Mouse (Mus musculus): ENCODE measurements around the gene Snrpa.
"Not testable (repeated sequence)": the region's sequence is repeated elsewhere in the genome, so short reads cannot be mapped to it uniquely, and the experiment has no call there.

Snrpa gene

DNA sequence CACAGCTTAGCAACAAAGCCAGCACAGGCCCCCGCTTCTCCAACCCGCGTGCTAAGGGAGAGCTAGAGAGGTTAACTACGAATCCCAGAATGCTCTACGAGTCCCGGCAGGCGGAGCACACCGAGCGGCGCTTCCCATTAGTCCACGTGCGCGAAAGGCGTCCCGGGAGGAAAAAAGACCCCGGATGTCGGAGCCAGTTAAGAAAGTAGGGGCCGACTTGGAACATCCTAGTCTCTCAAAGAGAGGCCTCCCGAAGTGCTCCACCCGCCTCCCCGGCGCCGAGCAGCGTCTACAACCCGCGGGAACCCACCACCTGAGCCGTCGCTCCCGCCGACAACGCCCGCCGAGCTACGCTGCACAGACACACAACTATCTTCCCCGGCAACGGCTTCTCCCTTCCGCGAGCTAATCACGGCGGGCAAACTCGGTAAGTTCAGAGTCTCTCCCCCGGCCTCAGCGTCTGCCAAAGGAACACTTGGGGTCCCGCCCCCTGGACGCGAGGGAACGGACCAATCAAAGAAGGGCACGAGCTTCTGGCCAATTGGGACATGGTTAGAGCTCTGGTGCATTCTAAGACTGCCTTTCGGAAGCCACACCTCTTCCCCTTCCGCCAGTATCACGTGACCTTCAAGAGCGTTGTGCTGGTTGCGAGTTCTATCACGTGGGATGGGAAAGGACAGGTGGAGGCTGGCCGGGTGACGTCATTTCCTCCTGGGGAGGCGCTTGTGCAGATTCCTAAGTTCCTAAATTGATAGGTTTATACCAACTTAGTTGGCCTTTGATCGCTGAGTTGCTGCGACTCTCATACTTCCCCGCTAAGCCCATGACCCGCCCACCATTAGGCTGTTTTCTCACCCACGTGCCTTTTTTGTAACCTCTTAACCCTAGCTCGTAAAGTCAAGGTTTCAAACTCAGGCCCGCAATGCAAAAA is at the start of gene Snrpa, which contains the start of gene BC024978:
Gene Snrpa (minus strand): TSS at position 591 of the 931 bp plus-strand sequence.
Gene BC024978 (plus strand): TSS at position 101 of the 931 bp plus-strand sequence.
- DNase-seq (ENCODE audit: low read depth, low spot score), result peak; percentile 100

DNA sequence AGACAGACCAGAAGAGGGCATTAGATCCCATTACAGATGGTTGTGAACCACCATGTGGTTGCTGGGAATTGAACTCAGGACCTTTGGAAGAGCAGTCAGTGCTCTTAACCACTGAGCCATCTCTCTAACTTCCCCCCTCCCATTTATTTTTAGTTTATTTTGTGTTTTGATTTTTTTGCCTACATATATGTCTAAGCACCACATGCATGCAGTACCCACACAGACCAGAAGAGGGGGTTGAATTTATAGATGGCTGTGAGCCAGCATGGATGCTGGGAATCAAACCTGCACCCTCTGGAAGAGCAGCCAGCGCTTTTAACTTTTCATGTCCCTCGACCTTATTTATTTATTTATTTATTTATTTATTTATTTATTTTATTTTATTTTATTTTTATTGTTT is 48.0 kb upstream of the Snrpa start:
- not testable (repeated sequence) for DNase-seq (ENCODE audit: low read depth, low spot score)

- DNase-seq (ENCODE audit: low read depth, low spot score), result no peak
Observed at GRCm38 (mm10) chr7:27243211-27243610, 47.1 kb upstream of the Snrpa start.

DNA sequence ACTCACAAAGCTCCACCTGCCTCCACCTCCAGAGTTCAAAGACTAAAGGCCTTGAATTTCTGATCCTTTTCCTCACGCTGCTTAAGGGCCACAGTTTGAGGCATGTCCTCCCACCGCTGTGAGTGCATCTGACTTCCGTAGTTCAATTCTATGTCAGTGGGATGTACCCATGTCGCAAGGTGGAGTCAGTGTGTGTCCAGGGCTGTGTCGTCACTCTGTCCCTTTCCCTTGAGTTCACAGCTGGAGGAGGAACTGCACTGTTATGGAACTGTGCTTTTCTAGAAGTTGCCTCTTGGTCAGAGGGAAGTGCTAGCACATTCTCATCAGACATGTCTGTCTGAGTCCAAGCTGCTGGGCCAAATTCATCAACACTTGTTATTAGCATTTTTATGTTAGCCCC is 42.5 kb upstream of the Snrpa start:
- DNase-seq (ENCODE audit: low read depth, low spot score), result no peak

GRCm38 (mm10) chr7:27237527-27237926 is 41.5 kb upstream of the Snrpa start:
- no peak for DNase-seq (ENCODE audit: low read depth, low spot score)

DNA sequence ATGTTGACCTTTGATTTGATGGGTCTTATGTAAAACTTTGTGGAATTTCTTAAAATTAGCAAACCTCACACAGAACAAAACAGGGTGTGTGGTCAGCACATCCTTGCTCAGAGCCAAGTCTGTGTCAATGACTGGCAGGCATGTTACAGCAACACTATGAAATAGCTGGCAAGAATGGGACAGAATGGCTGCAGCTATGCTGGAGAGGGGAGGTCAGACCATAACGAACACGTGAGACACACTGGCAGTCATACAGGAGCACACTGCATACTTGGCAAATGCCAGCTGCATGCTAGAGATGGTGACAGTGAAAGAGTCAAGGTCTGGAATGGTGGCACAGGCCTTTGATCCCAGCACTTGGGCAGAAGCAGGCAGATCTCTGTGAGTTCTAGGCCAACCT is 39.7 kb upstream of the Snrpa start:
- DNase-seq (ENCODE audit: low read depth, low spot score), result no peak

DNA sequence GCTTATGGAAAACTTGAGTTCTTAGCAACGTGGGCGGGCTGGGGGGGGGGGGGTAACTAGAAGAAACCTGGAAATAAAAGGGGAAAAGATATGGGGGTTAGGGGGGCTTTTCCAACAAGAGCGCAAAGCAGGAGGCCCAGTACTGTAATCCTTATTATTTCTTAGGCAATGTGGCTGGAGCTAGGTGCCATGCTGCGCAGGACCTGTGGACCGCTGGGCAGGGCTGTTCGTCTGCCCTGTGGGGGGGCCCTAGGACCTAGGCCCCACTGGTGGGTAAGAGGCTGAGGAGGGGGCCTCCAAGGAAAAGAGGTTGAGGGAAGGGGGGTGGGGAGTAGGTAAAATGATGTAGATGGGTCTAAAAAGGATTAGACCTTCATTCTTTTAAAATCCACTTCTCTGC is 37.2 kb upstream of the Snrpa start:
- no peak for DNase-seq (ENCODE audit: low read depth, low spot score)

GRCm38 (mm10) chr7:27232781-27233281 is 36.8 kb upstream of the Snrpa start, which contains the start of gene Coq8b:
TSS of gene Coq8b (plus strand) at chr7:27233023.
- peak; percentile 98 for DNase-seq (ENCODE audit: low read depth, low spot score)

- DNase-seq (ENCODE audit: low read depth, low spot score), result peak; percentile 95
Observed at GRCm38 (mm10) chr7:27231693-27232331, 35.7 kb upstream of the Snrpa start.

- DNase-seq (ENCODE audit: low read depth, low spot score), result peak; percentile 31
Observed at GRCm38 (mm10) chr7:27230781-27231180, 34.7 kb upstream of the Snrpa start.

GRCm38 (mm10) chr7:27228865-27229264 is 32.8 kb upstream of the Snrpa start:
- DNase-seq (ENCODE audit: low read depth, low spot score), result no peak

DNA sequence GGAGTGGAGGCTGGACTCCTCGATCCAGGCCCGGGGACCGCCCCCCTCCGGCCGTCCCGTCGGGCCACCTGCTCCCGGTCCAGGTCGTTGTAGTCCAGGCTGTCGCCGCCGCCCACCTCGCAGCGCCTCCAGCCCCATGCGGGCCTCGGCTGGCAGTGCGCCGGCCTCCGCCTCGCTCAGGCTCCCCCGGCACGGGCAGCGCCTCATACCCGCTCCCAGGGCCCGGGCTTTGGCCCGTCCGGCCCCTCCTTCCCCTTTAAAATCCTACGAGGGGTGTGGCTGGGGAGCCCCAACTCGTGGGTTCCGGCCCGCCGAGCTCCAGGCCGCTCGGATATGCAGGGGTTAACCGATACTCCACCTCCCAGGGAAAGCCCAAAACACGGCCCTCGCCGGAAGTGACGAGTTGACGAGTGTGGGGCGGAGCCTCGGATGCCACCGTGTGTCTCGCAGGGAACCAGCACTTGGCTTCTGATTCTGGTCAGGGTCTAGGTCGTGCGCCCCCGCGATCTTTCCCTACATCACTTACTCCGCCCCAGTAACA is 32.3 kb upstream of the Snrpa start, which contains the start of gene Itpkc:
Gene Itpkc (minus strand): TSS at position 381 of the 541 bp plus-strand sequence.
- DNase-seq (ENCODE audit: low read depth, low spot score), result peak; percentile 98

GRCm38 (mm10) chr7:27227676-27228075 is 31.6 kb upstream of the Snrpa start:
- peak; percentile 69 for DNase-seq (ENCODE audit: low read depth, low spot score)

DNA sequence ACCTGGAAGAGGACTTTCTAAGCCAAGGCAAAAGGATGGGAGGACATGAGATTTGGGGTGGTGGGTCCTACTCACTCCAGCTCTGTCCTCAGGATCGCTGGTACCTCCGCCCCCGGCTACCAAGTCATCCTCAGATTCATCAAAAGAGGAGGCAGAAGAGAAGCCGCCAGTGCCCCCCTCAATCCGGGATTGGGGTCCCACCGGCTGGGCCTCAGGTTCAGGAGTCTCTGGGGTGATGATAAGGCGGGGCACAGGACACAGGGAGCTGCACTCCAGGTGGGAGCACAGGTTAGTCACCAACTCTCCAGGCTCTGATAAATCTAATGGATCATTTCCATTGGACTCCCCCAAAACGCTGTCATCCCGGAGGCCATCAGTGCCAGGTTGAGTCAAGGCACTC is 31.2 kb upstream of the Snrpa start:
- no peak for DNase-seq (ENCODE audit: low read depth, low spot score)

DNA sequence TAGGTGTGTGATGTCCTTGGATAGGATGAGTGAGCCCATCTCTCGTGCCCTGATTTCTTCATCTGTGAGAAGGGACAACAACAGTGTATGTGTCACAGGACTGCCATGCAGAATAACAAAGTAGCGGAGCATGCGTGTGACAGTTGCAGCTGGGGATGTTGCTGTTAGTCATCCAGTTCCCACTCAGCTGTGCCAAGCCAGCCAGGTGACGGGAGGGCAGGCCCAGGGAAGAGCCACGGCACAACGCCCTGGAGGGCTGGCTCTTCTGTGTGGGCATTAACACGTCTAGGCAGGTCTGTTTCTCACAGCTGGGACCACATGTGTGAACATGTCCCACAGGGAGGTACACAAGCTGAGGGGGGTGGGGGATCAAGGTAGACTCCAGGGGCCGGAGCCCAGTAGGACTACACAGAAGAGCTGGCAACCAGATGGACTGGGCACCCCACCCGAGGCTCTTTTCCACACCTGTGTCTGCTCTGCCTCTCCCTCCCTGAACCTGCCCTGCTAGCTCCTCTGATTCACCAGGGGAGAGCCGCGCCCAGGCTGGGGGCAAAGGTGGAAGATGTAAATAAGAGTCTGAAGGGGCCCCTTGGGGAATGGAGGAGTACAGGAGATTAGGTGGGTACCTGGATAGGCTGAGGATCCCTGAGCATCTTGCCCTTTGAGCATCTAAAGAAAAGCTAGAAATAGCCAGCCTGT is 29.0 kb upstream of the Snrpa start:
- DNase-seq (ENCODE audit: low read depth, low spot score), result peak; percentile 84

GRCm38 (mm10) chr7:27222538-27222937 is 26.5 kb upstream of the Snrpa start:
- no peak for DNase-seq (ENCODE audit: low read depth, low spot score)

DNA sequence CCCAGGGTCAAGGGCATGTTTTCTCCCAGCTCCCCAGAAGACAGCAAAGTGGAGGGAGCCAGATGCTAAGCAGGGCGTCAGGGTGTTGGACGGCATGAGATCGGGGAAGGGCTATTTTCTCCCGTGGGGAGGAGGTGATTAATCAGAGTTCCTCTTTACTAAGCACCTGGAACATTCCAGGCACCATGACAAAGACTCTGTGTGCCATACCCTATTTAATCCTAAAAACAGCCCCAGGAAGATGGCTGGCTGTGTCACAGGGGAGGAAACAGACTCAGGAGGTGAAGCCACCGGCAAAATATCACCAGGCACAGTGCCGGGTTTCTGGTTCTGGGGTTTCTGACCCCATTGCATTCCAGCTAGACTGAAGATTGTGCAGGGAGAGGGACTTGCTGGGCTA is 25.9 kb upstream of the Snrpa start:
- no peak for DNase-seq (ENCODE audit: low read depth, low spot score)

- no peak for DNase-seq (ENCODE audit: low read depth, low spot score)
Observed at GRCm38 (mm10) chr7:27219937-27220336, 23.9 kb upstream of the Snrpa start.

- peak; percentile 94 for DNase-seq (ENCODE audit: low read depth, low spot score)
Observed at GRCm38 (mm10) chr7:27218586-27218985, 22.5 kb upstream of the Snrpa start.

DNA sequence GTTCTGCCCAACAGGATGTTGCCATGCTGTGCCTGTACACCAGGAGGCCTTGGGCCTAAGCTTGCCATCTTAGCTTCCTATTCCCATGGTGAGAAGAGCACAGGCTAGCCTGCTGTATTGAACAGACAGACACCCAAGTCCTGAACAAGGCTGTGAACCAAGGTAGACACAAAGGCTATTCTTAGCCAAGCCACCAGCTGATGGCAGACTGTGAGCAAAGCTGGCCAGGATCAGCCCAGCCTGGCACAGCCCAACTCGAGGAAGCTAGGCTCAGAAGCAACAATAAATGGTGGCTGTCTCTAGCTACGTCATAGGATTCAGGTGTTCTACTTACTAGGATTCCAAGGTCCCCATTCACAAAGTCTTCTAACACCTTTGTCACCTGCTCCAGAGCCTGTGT is 16.6 kb upstream of the Snrpa start:
- no peak for DNase-seq (ENCODE audit: low read depth, low spot score)

DNA sequence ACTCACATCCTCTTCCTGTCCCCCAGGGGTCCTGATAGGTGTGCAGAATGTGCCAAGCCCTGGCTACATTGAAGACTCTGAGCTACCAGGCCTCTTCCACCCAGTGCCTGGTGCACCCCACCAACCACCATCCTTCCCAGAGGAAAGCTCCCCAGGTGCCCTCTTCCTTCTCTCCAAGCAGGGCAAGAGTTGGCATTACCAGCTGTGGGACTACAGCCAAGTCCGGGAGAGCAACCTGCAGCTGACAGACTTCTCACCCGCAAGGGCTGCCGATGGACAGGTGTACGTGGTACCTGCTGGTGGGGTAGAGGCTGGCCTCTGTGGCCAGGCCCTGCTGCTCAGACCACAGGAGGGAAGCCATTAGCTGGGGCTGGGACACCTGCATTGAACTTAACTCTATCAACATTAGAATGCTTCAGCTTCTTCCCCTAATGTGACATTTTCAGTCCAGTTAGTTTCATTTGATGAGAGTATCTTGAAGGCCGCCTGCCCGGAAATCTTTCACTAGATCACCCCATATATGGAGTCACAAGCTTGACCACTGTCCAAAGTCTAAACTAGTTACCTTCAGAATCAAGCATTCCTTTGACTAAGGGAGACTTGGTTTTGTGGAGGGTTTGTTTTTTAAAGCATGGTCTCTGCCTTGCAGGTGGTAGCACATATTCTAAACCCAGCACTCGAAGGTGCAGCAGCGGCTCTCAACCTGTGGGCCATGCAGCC is 7.8 kb upstream of the Snrpa start:
- DNase-seq (ENCODE audit: low read depth, low spot score), result peak; percentile 39
